Mouse (Mus musculus): Measurements from ENCODE around the gene Slc1a7. TPM values are rescaled to one million over a fixed set of nuclear protein-coding genes. Genes with fewer than 3 reads are reported as not detected.

Gene Slc1a7
- total and polyA plus RNA-seq, 2 experiments from 2014 or later: 0.08 to 0.65 TPM

- Histone ChIP-seq H3K4me1 (ENCODE audit: control insufficient read depth, insufficient read depth) (no peaks in the 10 kb centered on the region; the same call in 1 of the 2 replicates), H3K27me3 (ENCODE audit: control insufficient read depth, insufficient read depth, low read length) (no peaks in the 10 kb centered on the region), H3K27ac (ENCODE audit: low read depth) (no peak overlapping the region), H3K9me3 (replicated peaks; ENCODE audit: control insufficient read depth, low read length) (no peaks in the 10 kb centered on the region), H3K4me2 (ENCODE audit: low read depth, low read length) (no peak overlapping the region), H3K4me3 (ENCODE audit: low read depth, low read length) (no peak overlapping the region), H3K9ac (replicated peaks; ENCODE audit: low read depth, low read length) (no peak overlapping the region), H3K36me3 (replicated peaks; ENCODE audit: control insufficient read depth, insufficient read depth, low read length) (no peaks in the 10 kb centered on the region)
- ATAC-seq (ENCODE audit: insufficient read depth, low read depth) (no peak), DNase-seq (ENCODE audit: low spot score) (no peak)
- no peak for TF ChIP-seq CTCF (IDR thresholded peaks at IDR 0.05; ENCODE audit: low read depth)
- TF ChIP-seq EP300 (IDR thresholded peaks at IDR 0.05; ENCODE audit: low read depth): no peak
These were observed 1.6 kb downstream of the Slc1a7 start for GRCm38 (mm10) chr4:107969781-107970180.

- no peak overlapping the region for H3K27ac ChIP-seq (ENCODE audit: low read depth)
- no peak for DNase-seq (ENCODE audit: low spot score)
- H3K9ac ChIP-seq (replicated peaks; ENCODE audit: low read depth, low read length): no peak overlapping the region
- no peak for TF ChIP-seq EP300 (IDR thresholded peaks at IDR 0.05; ENCODE audit: low read depth)
- no peak for TF ChIP-seq CTCF (IDR thresholded peaks at IDR 0.05; ENCODE audit: low read depth)
- no peaks in the 10 kb centered on the region for H3K36me3 ChIP-seq (replicated peaks; ENCODE audit: control insufficient read depth, insufficient read depth, low read length)
- WGBS: 96% methylated on average over 1 of the region's 1 CpGs
- H3K4me2 ChIP-seq (ENCODE audit: low read depth, low read length): no peak overlapping the region
- no peaks in the 10 kb centered on the region for H3K27me3 ChIP-seq (ENCODE audit: control insufficient read depth, insufficient read depth, low read length)
- H3K9me3 ChIP-seq (replicated peaks; ENCODE audit: control insufficient read depth, low read length): no peaks in the 10 kb centered on the region
- no peak overlapping the region for H3K4me3 ChIP-seq (ENCODE audit: low read depth, low read length)
- ATAC-seq (ENCODE audit: insufficient read depth, low read depth): no peak
- no peaks in the 10 kb centered on the region; the same call in 1 of the 2 replicates for H3K4me1 ChIP-seq (ENCODE audit: control insufficient read depth, insufficient read depth)
These were observed 3.0 kb downstream of the Slc1a7 start for GRCm38 (mm10) chr4:107971162-107971561.

GRCm38 (mm10) chr4:107974527-107974926 is 6.4 kb downstream of the Slc1a7 start:
- 77% methylated on average over 11 of the region's 11 CpGs for WGBS
- Histone ChIP-seq H3K9ac (replicated peaks; ENCODE audit: low read depth, low read length) (no peak overlapping the region), H3K4me3 (ENCODE audit: low read depth, low read length) (no peak overlapping the region), H3K36me3 (replicated peaks; ENCODE audit: control insufficient read depth, insufficient read depth, low read length) (no peaks in the 10 kb centered on the region), H3K4me1 (ENCODE audit: control insufficient read depth, insufficient read depth) (no peaks in the 10 kb centered on the region), H3K27me3 (ENCODE audit: control insufficient read depth, insufficient read depth, low read length) (no peaks in the 10 kb centered on the region), H3K4me2 (ENCODE audit: low read depth, low read length) (no peak overlapping the region), H3K9me3 (replicated peaks; ENCODE audit: control insufficient read depth, low read length) (no peaks in the 10 kb centered on the region), H3K27ac (ENCODE audit: low read depth) (no peak overlapping the region)
- TF ChIP-seq CTCF (IDR thresholded peaks at IDR 0.05; ENCODE audit: low read depth) (no peak), EP300 (IDR thresholded peaks at IDR 0.05; ENCODE audit: low read depth) (no peak)
- DNase-seq (ENCODE audit: low spot score): no peak
- ATAC-seq (ENCODE audit: insufficient read depth, low read depth): no peak

GRCm38 (mm10) chr4:107975004-107975403 is 6.9 kb downstream of the Slc1a7 start:
- H3K27ac ChIP-seq (ENCODE audit: low read depth): no peak overlapping the region
- TF ChIP-seq EP300 (IDR thresholded peaks at IDR 0.05; ENCODE audit: low read depth) (no peak), CTCF (IDR thresholded peaks at IDR 0.05; ENCODE audit: low read depth) (no peak)
- H3K9ac ChIP-seq (replicated peaks; ENCODE audit: low read depth, low read length): no peak overlapping the region
- H3K36me3 ChIP-seq (replicated peaks; ENCODE audit: control insufficient read depth, insufficient read depth, low read length): no peaks in the 10 kb centered on the region
- no peaks in the 10 kb centered on the region for H3K4me1 ChIP-seq (ENCODE audit: control insufficient read depth, insufficient read depth)
- WGBS: 71% methylated on average over 7 of the region's 7 CpGs
- H3K9me3 ChIP-seq (replicated peaks; ENCODE audit: control insufficient read depth, low read length): no peaks in the 10 kb centered on the region
- H3K4me3 ChIP-seq (ENCODE audit: low read depth, low read length): no peak overlapping the region
- no peaks in the 10 kb centered on the region for H3K27me3 ChIP-seq (ENCODE audit: control insufficient read depth, insufficient read depth, low read length)
- no peak for DNase-seq (ENCODE audit: low spot score)
- no peak for ATAC-seq (ENCODE audit: insufficient read depth, low read depth)
- no peak overlapping the region for H3K4me2 ChIP-seq (ENCODE audit: low read depth, low read length)

- no peak overlapping the region for H3K4me2 ChIP-seq (ENCODE audit: low read depth, low read length)
- DNase-seq (ENCODE audit: low spot score) (no peak), ATAC-seq (ENCODE audit: insufficient read depth, low read depth) (no peak)
- no peaks in the 10 kb centered on the region for H3K9me3 ChIP-seq (replicated peaks; ENCODE audit: control insufficient read depth, low read length)
- H3K9ac ChIP-seq (replicated peaks; ENCODE audit: low read depth, low read length): no peak overlapping the region
- H3K4me3 ChIP-seq (ENCODE audit: low read depth, low read length): no peak overlapping the region
- H3K36me3 ChIP-seq (replicated peaks; ENCODE audit: control insufficient read depth, insufficient read depth, low read length): no peaks in the 10 kb centered on the region
- H3K4me1 ChIP-seq (ENCODE audit: control insufficient read depth, insufficient read depth): no peaks in the 10 kb centered on the region
- TF ChIP-seq CTCF (IDR thresholded peaks at IDR 0.05; ENCODE audit: low read depth): no peak
- TF ChIP-seq EP300 (IDR thresholded peaks at IDR 0.05; ENCODE audit: low read depth): no peak
- H3K27ac ChIP-seq (ENCODE audit: low read depth): no peak overlapping the region
- no peaks in the 10 kb centered on the region for H3K27me3 ChIP-seq (ENCODE audit: control insufficient read depth, insufficient read depth, low read length)
- 71% methylated on average over 4 of the region's 4 CpGs for WGBS
These were observed 9.5 kb downstream of the Slc1a7 start for GRCm38 (mm10) chr4:107977593-107977992.

- Histone ChIP-seq H3K4me3 (ENCODE audit: low read depth, low read length) (no peak overlapping the region), H3K9ac (replicated peaks; ENCODE audit: low read depth, low read length) (no peak overlapping the region), H3K4me1 (ENCODE audit: control insufficient read depth, insufficient read depth) (no peaks in the 10 kb centered on the region), H3K27me3 (ENCODE audit: control insufficient read depth, insufficient read depth, low read length) (no peaks in the 10 kb centered on the region), H3K4me2 (ENCODE audit: low read depth, low read length) (no peak overlapping the region), H3K36me3 (replicated peaks; ENCODE audit: control insufficient read depth, insufficient read depth, low read length) (no peaks in the 10 kb centered on the region), H3K9me3 (replicated peaks; ENCODE audit: control insufficient read depth, low read length) (no peaks in the 10 kb centered on the region), H3K27ac (ENCODE audit: low read depth) (0 out of 2 replicates have a peak overlapping the region, but pooled peaks have one; percentile 4)
- ATAC-seq (ENCODE audit: insufficient read depth, low read depth) (no peak; the same call in 1 of the 2 replicates), DNase-seq (ENCODE audit: low spot score) (no peak)
- 34% methylated on average over 2 of the region's 2 CpGs for WGBS
- no peak for TF ChIP-seq CTCF (IDR thresholded peaks at IDR 0.05; ENCODE audit: low read depth)
- no peak for TF ChIP-seq EP300 (IDR thresholded peaks at IDR 0.05; ENCODE audit: low read depth)
These were observed 11.4 kb downstream of the Slc1a7 start for GRCm38 (mm10) chr4:107979530-107979929.

Data from heart, postnatal 0 days (tissue).